Mouse (Mus musculus) E14TG2a.4 (cell line): Measurements from ENCODE around the gene Cpvl.

Experiments used
- CTCF ChIP-seq: conservative IDR thresholded peaks from 2 replicates; pipeline ENCODE4 v1.5.1; 2014; ENCODE audit warnings: low read length
- POU5F1 ChIP-seq: IDR thresholded peaks from 2 replicates; pipeline ENCODE4 v1.6.1; 2014; ENCODE audit warnings: low read length, borderline replicate concordance

- TF ChIP-seq CTCF (no peak), POU5F1 (no peak)
These were observed 6.7 kb downstream of the Cpvl start for GRCm38 (mm10) chr6:53971729-53972128.
